Comparison of ENCODE assay signal across 11 mouse cellular contexts in genomic region chr16:6448250-6448649, GRCm38 (mm10).
DNase-seq lines count a peak whose midpoint lies in the region; ATAC-seq and TF ChIP-seq lines count a peak whose summit lies in the region.
"Had no signal": no experiment of that assay in that cellular context is flagged by ENCODE, and none has a peak within 500 bp of the region (broad histone marks: within the 10 kb centered on the region; RNA-seq: fewer than 3 reads in every experiment).

No protein-coding gene starts in this region.

- 0 out of 2 replicates have a peak overlapping the region, but pooled peaks have one; percentile 20 for H3K27ac ChIP-seq in cerebellum, adult 2 months (ENCODE audit: insufficient read depth, low read length)
- no peak overlapping the region for H3K27ac ChIP-seq in kidney, postnatal 0 days
- H3K27ac ChIP-seq: embryonic facial prominence, embryonic 15.5 days; hindbrain, embryonic 12.5 days had no signal

- no peak for DNase-seq in cerebellum, adult 2 months
- DNase-seq in cerebellum, postnatal 36 days: no peak
- no peak for DNase-seq in kidney, postnatal 0 days (ENCODE audit: low spot score)
- no peak for DNase-seq in kidney, adult 9 months
- peak; percentile 8 for DNase-seq in embryo, embryonic 10.5 days (ENCODE audit: low spot score)
- peak; percentile 25 to 32 for DNase-seq in layer of hippocampus, adult 8-10 months (ENCODE audit: low spot score in 2 of 2)
- no peak for DNase-seq in adipocyte (ENCODE audit: low spot score)
- no peak for DNase-seq in spleen, adult 18-20 months
- DNase-seq: lung, postnatal 4 days had no signal

- H3K4me2 ChIP-seq in kidney, postnatal 0 days (ENCODE audit: low read length): peak overlapping the region; percentile 15; the same call in 1 of the 2 replicates
- H3K4me2 ChIP-seq: embryonic facial prominence, embryonic 15.5 days; hindbrain, embryonic 12.5 days had no signal

- H3K9ac ChIP-seq in kidney, postnatal 0 days (ENCODE audit: low read depth, low read length): no peak overlapping the region
- H3K9ac ChIP-seq: embryonic facial prominence, embryonic 15.5 days; hindbrain, embryonic 12.5 days had no signal

- no peaks in the 10 kb centered on the region for H3K36me3 ChIP-seq in kidney, postnatal 0 days (ENCODE audit: insufficient read depth, low read length)
- H3K36me3 ChIP-seq: embryonic facial prominence, embryonic 15.5 days; hindbrain, embryonic 12.5 days had no signal

- H3K9me3 ChIP-seq in kidney, postnatal 0 days (replicated peaks; ENCODE audit: low read length): no peaks in the 10 kb centered on the region
- H3K9me3 ChIP-seq: embryonic facial prominence, embryonic 15.5 days; hindbrain, embryonic 12.5 days had no signal

- WGBS in cerebellum, adult 2 months: 41% methylated on average over 5 of the region's 5 CpGs
- 17% methylated on average over 5 of the region's 5 CpGs for WGBS in kidney, postnatal 0 days

- no peaks in the 10 kb centered on the region for H3K27me3 ChIP-seq in cerebellum, adult 2 months (ENCODE audit: control insufficient read depth, insufficient read depth, low read length)
- no peaks in the 10 kb centered on the region for H3K27me3 ChIP-seq in kidney, postnatal 0 days (ENCODE audit: insufficient read depth, low read length)
- H3K27me3 ChIP-seq: embryonic facial prominence, embryonic 15.5 days; hindbrain, embryonic 12.5 days had no signal

- no peak for ATAC-seq in kidney, postnatal 0 days (replicated peaks; ENCODE audit: low FRiP score, low read depth)

- no peak for TF ChIP-seq CTCF in cerebellum, adult 2 months (IDR thresholded peaks at IDR 0.05; ENCODE audit: borderline replicate concordance, insufficient read depth, low read depth, low read length)
- TF ChIP-seq CTCF in kidney, postnatal 0 days (IDR thresholded peaks at IDR 0.05; ENCODE audit: low read depth): no peak

- no peak for TF ChIP-seq POLR2A in cerebellum, adult 2 months (IDR thresholded peaks at IDR 0.05; ENCODE audit: borderline replicate concordance, insufficient read depth, low read length)

- H3K4me3 ChIP-seq in cerebellum, adult 2 months (replicated peaks; ENCODE audit: insufficient read depth, low read depth, low read length): no peak overlapping the region
- H3K4me3 ChIP-seq in kidney, postnatal 0 days (replicated peaks; ENCODE audit: low read depth, low read length): no peak overlapping the region
- H3K4me3 ChIP-seq: embryonic facial prominence, embryonic 15.5 days; hindbrain, embryonic 12.5 days had no signal

- peaks cover 18% of the 10 kb centered on the region for H3K4me1 ChIP-seq in cerebellum, adult 2 months (ENCODE audit: control insufficient read depth, insufficient read depth, low read length)
- H3K4me1 ChIP-seq in kidney, postnatal 0 days (replicated peaks; ENCODE audit: insufficient read depth, low read length): no peaks in the 10 kb centered on the region
- H3K4me1 ChIP-seq: embryonic facial prominence, embryonic 15.5 days had no signal

Comparison
In these comparisons a context has a peak if more than half of its experiments do, and no peak if none do; other contexts are left out.
1. DNase-seq: peak in embryo, embryonic 10.5 days (single experiment) and layer of hippocampus, adult 8-10 months (2 of 2); none in cerebellum, adult 2 months (0 of 2), cerebellum, postnatal 36 days (0 of 2), kidney, postnatal 0 days (single experiment), kidney, adult 9 months (single experiment), adipocyte (single experiment) and spleen, adult 18-20 months (0 of 2).